8 mouse cellular contexts compared by ENCODE assay signal in the genomic region with DNA sequence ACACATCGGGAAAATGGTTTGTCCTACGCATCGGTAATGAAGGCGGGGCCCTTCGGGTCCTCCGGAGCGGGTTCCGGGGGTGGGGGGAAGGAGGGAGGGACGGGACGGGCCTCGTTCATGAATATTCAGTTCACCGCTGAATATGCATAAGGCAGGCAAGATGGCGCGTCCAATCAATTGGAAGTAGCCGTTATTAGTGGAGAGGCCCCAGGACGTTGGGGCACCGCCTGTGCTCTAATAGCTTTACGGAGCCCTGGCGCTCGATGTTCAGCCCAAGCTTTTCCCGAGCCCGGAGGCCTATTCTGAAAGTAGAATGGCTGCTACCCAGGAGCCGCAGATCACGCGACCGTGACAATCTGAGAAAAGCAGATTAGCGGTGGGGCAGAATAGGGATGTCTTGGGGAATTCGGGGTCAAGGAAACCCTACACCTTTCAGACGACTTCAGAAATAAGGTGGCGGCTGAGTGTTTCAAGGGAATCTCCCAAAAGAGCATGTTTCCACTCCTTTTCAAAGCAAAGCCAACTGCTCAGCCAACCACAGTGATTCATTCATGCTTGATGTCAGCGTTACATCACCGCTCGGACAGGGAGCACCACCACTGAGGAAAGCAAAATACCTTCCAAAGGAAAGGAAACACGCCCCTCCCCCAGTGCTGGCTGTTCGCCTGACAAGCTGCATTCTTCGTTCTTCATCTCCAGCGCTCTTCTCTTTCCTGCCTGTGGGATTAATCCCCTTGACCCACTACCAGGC. TPM values are rescaled to one million over a fixed set of nuclear protein-coding genes. Genes with fewer than 3 reads are reported as not detected.
DNase-seq lines count a peak whose midpoint lies in the region; ATAC-seq and TF ChIP-seq lines count a peak whose summit lies in the region.

No protein-coding gene starts in this region.

- H3K36me3 ChIP-seq in lung, embryonic 15.5 days: no peaks in the 10 kb centered on the region

- DNase-seq in Muller cell, postnatal 12 days (ENCODE audit: inconsistent ontology term): peak; percentile 94
- DNase-seq in cerebellum, adult 2 months: peak; percentile 94
- DNase-seq in forelimb bud, embryonic 11.5 days (ENCODE audit: low read depth, low spot score): peak; percentile 95
- DNase-seq in layer of hippocampus, adult 9-10 months (ENCODE audit: low spot score): peak; percentile 66
- peak; percentile 80 for DNase-seq in ovary, postnatal 36 days (ENCODE audit: low spot score)
- DNase-seq in thymus, postnatal 4 days: peak; percentile 83

- H3K4me1 ChIP-seq in cerebellum, adult 2 months (ENCODE audit: control insufficient read depth, insufficient read depth, low read length): peaks cover 10% of the 10 kb centered on the region
- H3K4me1 ChIP-seq in lung, embryonic 15.5 days: peaks cover 39% of the 10 kb centered on the region

- H3K4me3 ChIP-seq in cerebellum, adult 2 months (replicated peaks; ENCODE audit: insufficient read depth, low read depth, low read length): peak overlapping the region; percentile 92
- peak overlapping the region; percentile 46 for H3K4me3 ChIP-seq in lung, embryonic 15.5 days

- WGBS in cerebellum, adult 2 months: under 1% methylated on average over 37 of the region's 37 CpGs
- under 1% methylated on average over 37 of the region's 37 CpGs for WGBS in lung, embryonic 15.5 days

- H3K9ac ChIP-seq in lung, embryonic 15.5 days: peak overlapping the region; percentile 60

- H3K4me2 ChIP-seq in lung, embryonic 15.5 days: peak overlapping the region; percentile 81

- no peaks in the 10 kb centered on the region for H3K9me3 ChIP-seq in lung, embryonic 15.5 days

- TF ChIP-seq CTCF in cerebellum, adult 2 months (IDR thresholded peaks at IDR 0.05; ENCODE audit: borderline replicate concordance, insufficient read depth, low read depth, low read length): no peak

- ATAC-seq in hematopoietic stem cell, adult 5-6 weeks (replicated peaks in 1 of 2; ENCODE audit: insufficient read depth in 1 of 2, low FRiP score in 2 of 2, low TSS enrichment in 1 of 2, low read depth in 1 of 2, poor library complexity in 2 of 2, severe bottlenecking in 2 of 2): peak; percentile 70 to 73
- ATAC-seq in lung, embryonic 15.5 days (ENCODE audit: borderline replicate concordance, extremely low read depth, low FRiP score, low TSS enrichment): peak; percentile 89

- H3K27ac ChIP-seq in cerebellum, adult 2 months (ENCODE audit: insufficient read depth, low read length): peak overlapping the region; percentile 93
- peak overlapping the region; percentile 99 for H3K27ac ChIP-seq in lung, embryonic 15.5 days

- TF ChIP-seq POLR2A in cerebellum, adult 2 months (IDR thresholded peaks at IDR 0.05; ENCODE audit: borderline replicate concordance, insufficient read depth, low read length): peak; percentile 63; the same call in 1 of the 2 replicates

- no peaks in the 10 kb centered on the region for H3K27me3 ChIP-seq in cerebellum, adult 2 months (ENCODE audit: control insufficient read depth, insufficient read depth, low read length)
- H3K27me3 ChIP-seq in lung, embryonic 15.5 days: no peaks in the 10 kb centered on the region

RNA-seq across cellular contexts. Expression of a gene that starts 0.7 kb away (rescaled TPM):
- polyA plus RNA-seq in cerebellum, adult 2 months (2012; rRNA removed): 35.3 and 42.3 TPM in 2 replicates
- total RNA-seq in hematopoietic stem cell, adult 5-6 weeks (2017): 11.3 and 55.7 TPM in 2 replicates
- 26.7 and 31.6 TPM in 2 replicates for polyA plus RNA-seq in lung, embryonic 15.5 days (2015; fragmentation: Nextera tagmentation; extraction: Ambion mirVana)

RNA-seq across cellular contexts. Expression of a gene that starts 2.6 kb away (rescaled TPM):
- not detected in 2 replicates for polyA plus RNA-seq in cerebellum, adult 2 months (2012; rRNA removed)
- not detected in 2 replicates for total RNA-seq in hematopoietic stem cell, adult 5-6 weeks (2017)
- 0.19 and 0.26 TPM in 2 replicates for polyA plus RNA-seq in lung, embryonic 15.5 days (2015; fragmentation: Nextera tagmentation; extraction: Ambion mirVana)

RNA-seq across cellular contexts. Expression of a gene that starts 6.6 kb away (rescaled TPM):
- 69.8 and 71.1 TPM in 2 replicates for polyA plus RNA-seq in cerebellum, adult 2 months (2012; rRNA removed)
- total RNA-seq in hematopoietic stem cell, adult 5-6 weeks (2017): 4.4 and 6.9 TPM in 2 replicates
- 2.6 and 3.0 TPM in 2 replicates for polyA plus RNA-seq in lung, embryonic 15.5 days (2015; fragmentation: Nextera tagmentation; extraction: Ambion mirVana)

RNA-seq across cellular contexts. Expression of a gene that starts 36.6 kb away (rescaled TPM):
- 1.6 and 2.9 TPM in 2 replicates for polyA plus RNA-seq in cerebellum, adult 2 months (2012; rRNA removed)
- 11.4 and 21.2 TPM in 2 replicates for total RNA-seq in hematopoietic stem cell, adult 5-6 weeks (2017)
- polyA plus RNA-seq in lung, embryonic 15.5 days (2015; fragmentation: Nextera tagmentation; extraction: Ambion mirVana): 15.7 and 15.8 TPM in 2 replicates

RNA-seq across cellular contexts. Expression of a gene that starts 42.5 kb away (rescaled TPM):
- 47.0 and 49.4 TPM in 2 replicates for polyA plus RNA-seq in cerebellum, adult 2 months (2012; rRNA removed)
- total RNA-seq in hematopoietic stem cell, adult 5-6 weeks (2017): 3.9 and 5.4 TPM in 2 replicates
- polyA plus RNA-seq in lung, embryonic 15.5 days (2015; fragmentation: Nextera tagmentation; extraction: Ambion mirVana): 1.2 and 1.3 TPM in 2 replicates

Comparison
In these comparisons a context has a peak if more than half of its experiments do, and no peak if none do; other contexts are left out.
1. Peak in every context shown above with its lines: DNase-seq, ATAC-seq, H3K4me3 ChIP-seq and H3K27ac ChIP-seq.
2. RNA of a gene that starts 6.6 kb away (polyA plus RNA-seq): 69.8 to 71.1 TPM in cerebellum, adult 2 months; 2.6 to 3.0 TPM in lung, embryonic 15.5 days; every median in the first group is over 10 times any median in the second.